Comparison of ENCODE assay signal across 8 mouse cellular contexts in the genomic region with DNA sequence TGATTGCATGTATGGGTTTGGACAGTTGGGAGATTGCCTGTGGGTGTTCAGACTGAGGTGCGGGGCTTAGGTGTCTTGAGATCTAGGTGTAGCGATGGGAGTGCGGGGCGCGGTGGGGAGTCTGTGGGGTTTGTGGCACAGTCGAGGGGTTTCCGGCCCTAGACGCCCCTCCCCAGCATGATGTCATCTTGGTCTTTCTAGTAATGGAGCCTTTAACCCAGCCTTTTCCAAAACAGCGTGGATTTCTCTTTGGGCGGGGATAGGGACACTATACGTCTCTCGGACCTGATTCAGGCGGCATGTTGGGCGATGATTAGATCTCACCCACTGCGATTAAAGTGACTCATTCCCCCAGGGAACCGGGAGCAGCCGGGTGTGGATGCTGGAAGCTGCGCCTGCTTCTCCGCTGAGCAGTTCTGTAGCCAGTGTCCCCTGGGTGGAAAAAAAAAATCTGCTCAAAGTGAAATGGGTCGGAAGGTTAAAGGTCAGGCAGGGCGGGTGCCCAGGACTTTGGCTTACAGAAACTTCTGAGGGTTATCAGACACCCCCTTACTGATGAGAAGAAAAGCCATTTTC. TPM values are rescaled to one million over a fixed set of nuclear protein-coding genes. Genes with fewer than 3 reads are reported as not detected.
DNase-seq lines count a peak whose midpoint lies in the region; ATAC-seq lines count a peak whose summit lies in the region.

No protein-coding gene starts in this region.

- peak overlapping the region; percentile 91 for H3K4me2 ChIP-seq in embryonic facial prominence, embryonic 15.5 days (replicated peaks)
- H3K4me2 ChIP-seq in heart, embryonic 11.5 days = peak overlapping the region; percentile 93
- peak overlapping the region; percentile 54 for H3K4me2 ChIP-seq in kidney, embryonic 14.5 days (replicated peaks; ENCODE audit: low read depth, low read length)
- H3K4me2 ChIP-seq in liver, embryonic 11.5 days = peak overlapping the region; percentile 96
- H3K4me2 ChIP-seq in neural tube, embryonic 13.5 days = peak overlapping the region; percentile 82

- H3K9ac ChIP-seq in embryonic facial prominence, embryonic 15.5 days = peak overlapping the region; percentile 98
- H3K9ac ChIP-seq in heart, embryonic 11.5 days (ENCODE audit: low read depth, low read length) = peak overlapping the region; percentile 95
- H3K9ac ChIP-seq in kidney, embryonic 14.5 days (ENCODE audit: low read depth, low read length) = peak overlapping the region; percentile 98
- H3K9ac ChIP-seq in liver, embryonic 11.5 days (ENCODE audit: low read depth, low read length) = peak overlapping the region; percentile 99
- H3K9ac ChIP-seq in neural tube, embryonic 13.5 days = peak overlapping the region; percentile 100

- under 1% methylated on average over 21 of the region's 21 CpGs for WGBS in embryonic facial prominence, embryonic 15.5 days
- WGBS in heart, embryonic 11.5 days (ENCODE audit: insufficient replicate concordance) = 2% methylated on average over 21 of the region's 21 CpGs
- 2% methylated on average over 21 of the region's 21 CpGs for WGBS in kidney, embryonic 14.5 days
- WGBS in liver, embryonic 11.5 days = 3% methylated on average over 21 of the region's 21 CpGs
- WGBS in neural tube, embryonic 13.5 days = 1% methylated on average over 21 of the region's 21 CpGs

- H3K27ac ChIP-seq in embryonic facial prominence, embryonic 15.5 days (replicated peaks) = peak overlapping the region; percentile 89
- peak overlapping the region; percentile 89 for H3K27ac ChIP-seq in heart, embryonic 11.5 days (ENCODE audit: low read depth, low read length)
- peak overlapping the region; percentile 89; the same call in 1 of the 2 replicates for H3K27ac ChIP-seq in kidney, embryonic 14.5 days (ENCODE audit: low read depth, low read length)
- peak overlapping the region; percentile 88; the same call in 1 of the 2 replicates for H3K27ac ChIP-seq in liver, embryonic 11.5 days (ENCODE audit: low read depth, low read length)
- H3K27ac ChIP-seq in neural tube, embryonic 13.5 days (replicated peaks) = peak overlapping the region; percentile 93

- peak; percentile 30; the same call in 1 of the 2 replicates for ATAC-seq in embryonic facial prominence, embryonic 15.5 days (ENCODE audit: insufficient number of reproducible peaks, low FRiP score, low TSS enrichment, low read depth)
- peak; percentile 3 for ATAC-seq in heart, embryonic 11.5 days (replicated peaks; ENCODE audit: insufficient number of reproducible peaks, low FRiP score, low TSS enrichment)
- peak; percentile 51 for ATAC-seq in kidney, embryonic 14.5 days (ENCODE audit: low FRiP score, low TSS enrichment)
- ATAC-seq in liver, embryonic 11.5 days (replicated peaks; ENCODE audit: low FRiP score) = no peak
- peak; percentile 41 for ATAC-seq in neural tube, embryonic 13.5 days (ENCODE audit: low read depth)

- H3K4me1 ChIP-seq in embryonic facial prominence, embryonic 15.5 days = peaks cover 29% of the 10 kb centered on the region
- peaks cover 17% of the 10 kb centered on the region for H3K4me1 ChIP-seq in heart, embryonic 11.5 days (ENCODE audit: control insufficient read depth, insufficient read depth, low read length)
- peaks cover 14% of the 10 kb centered on the region; the same call in 1 of the 2 replicates for H3K4me1 ChIP-seq in kidney, embryonic 14.5 days (ENCODE audit: control insufficient read depth, insufficient read depth, low read length)
- H3K4me1 ChIP-seq in liver, embryonic 11.5 days (replicated peaks; ENCODE audit: control insufficient read depth, insufficient read depth, low read length) = peaks cover 64% of the 10 kb centered on the region
- peaks cover 45% of the 10 kb centered on the region for H3K4me1 ChIP-seq in neural tube, embryonic 13.5 days (replicated peaks)

- H3K9me3 ChIP-seq in embryonic facial prominence, embryonic 15.5 days (replicated peaks) = no peaks in the 10 kb centered on the region
- H3K9me3 ChIP-seq in heart, embryonic 11.5 days (replicated peaks; ENCODE audit: control insufficient read depth, low read length) = no peaks in the 10 kb centered on the region
- no peaks in the 10 kb centered on the region for H3K9me3 ChIP-seq in kidney, embryonic 14.5 days (ENCODE audit: control insufficient read depth, low read length)
- no peaks in the 10 kb centered on the region for H3K9me3 ChIP-seq in liver, embryonic 11.5 days (ENCODE audit: control insufficient read depth, low read length)
- H3K9me3 ChIP-seq in neural tube, embryonic 13.5 days = no peaks in the 10 kb centered on the region

- H3K36me3 ChIP-seq in embryonic facial prominence, embryonic 15.5 days = no peaks in the 10 kb centered on the region
- no peaks in the 10 kb centered on the region for H3K36me3 ChIP-seq in heart, embryonic 11.5 days (ENCODE audit: control insufficient read depth, insufficient read depth, low read length)
- H3K36me3 ChIP-seq in kidney, embryonic 14.5 days (ENCODE audit: control insufficient read depth, insufficient read depth, low read length) = peaks cover 4% of the 10 kb centered on the region; the same call in 1 of the 2 replicates
- H3K36me3 ChIP-seq in liver, embryonic 11.5 days (ENCODE audit: control insufficient read depth, insufficient read depth, low read length) = no peaks in the 10 kb centered on the region; the same call in 1 of the 2 replicates
- H3K36me3 ChIP-seq in neural tube, embryonic 13.5 days = peaks cover 6% of the 10 kb centered on the region; the same call in 1 of the 2 replicates

- peak; percentile 68 for DNase-seq in CD4-positive, CD25-positive, alpha-beta regulatory T cell, adult 2 months (ENCODE audit: low read depth, low spot score)
- DNase-seq in adrenal gland, postnatal 25 days = peak; percentile 56
- DNase-seq in liver, embryonic 11.5 days (ENCODE audit: low spot score) = peak; percentile 70
- peak; percentile 40 to 45 for DNase-seq in thymus, postnatal 10 days (ENCODE audit: low spot score in 2 of 2)

- H3K4me3 ChIP-seq in embryonic facial prominence, embryonic 15.5 days (replicated peaks) = peak overlapping the region; percentile 98
- peak overlapping the region; percentile 100 for H3K4me3 ChIP-seq in heart, embryonic 11.5 days (ENCODE audit: low read depth, low read length)
- peak overlapping the region; percentile 99 for H3K4me3 ChIP-seq in kidney, embryonic 14.5 days (ENCODE audit: low read length)
- H3K4me3 ChIP-seq in liver, embryonic 11.5 days (ENCODE audit: low read depth, low read length) = peak overlapping the region; percentile 100
- peak overlapping the region; percentile 96 for H3K4me3 ChIP-seq in neural tube, embryonic 13.5 days

- no peaks in the 10 kb centered on the region for H3K27me3 ChIP-seq in embryonic facial prominence, embryonic 15.5 days
- no peaks in the 10 kb centered on the region for H3K27me3 ChIP-seq in heart, embryonic 11.5 days (ENCODE audit: control insufficient read depth, insufficient read depth, low read length)
- H3K27me3 ChIP-seq in kidney, embryonic 14.5 days (ENCODE audit: control insufficient read depth, insufficient read depth, low read length) = no peaks in the 10 kb centered on the region
- no peaks in the 10 kb centered on the region for H3K27me3 ChIP-seq in liver, embryonic 11.5 days (replicated peaks; ENCODE audit: control insufficient read depth, insufficient read depth, low read length)
- H3K27me3 ChIP-seq in neural tube, embryonic 13.5 days = no peaks in the 10 kb centered on the region

RNA-seq across cellular contexts. Expression of a gene that starts 1.0 kb away (rescaled TPM):
- total RNA-seq in adrenal gland, postnatal 25 days (2021) = 53.4 and 53.8 TPM in 2 replicates
- polyA plus RNA-seq in embryonic facial prominence, embryonic 15.5 days (2015; fragmentation: Nextera tagmentation; extraction: Ambion mirVana) = 77.0 and 81.9 TPM in 2 replicates
- polyA plus RNA-seq in heart, embryonic 11.5 days (2014; fragmentation: Nextera tagmentation; extraction: Ambion mirVana) = 53.0 and 66.8 TPM in 2 replicates
- 47.0 and 76.3 TPM in 2 replicates for polyA plus RNA-seq in kidney, embryonic 14.5 days (2014; fragmentation: Nextera tagmentation; extraction: Ambion mirVana)
- 94.4 and 102 TPM in 2 replicates for polyA plus RNA-seq in liver, embryonic 11.5 days (2014; fragmentation: Nextera tagmentation; extraction: Ambion mirVana)
- 109 and 117 TPM in 2 replicates for polyA plus RNA-seq in neural tube, embryonic 13.5 days (2015; fragmentation: Nextera tagmentation; extraction: Ambion mirVana)

RNA-seq across cellular contexts. Expression of a gene that starts 23.3 kb away (rescaled TPM):
- total RNA-seq in adrenal gland, postnatal 25 days (2021) = 50.5 and 57.8 TPM in 2 replicates
- 43.9 and 47.3 TPM in 2 replicates for polyA plus RNA-seq in embryonic facial prominence, embryonic 15.5 days (2015; fragmentation: Nextera tagmentation; extraction: Ambion mirVana)
- 35.0 and 46.7 TPM in 2 replicates for polyA plus RNA-seq in heart, embryonic 11.5 days (2014; fragmentation: Nextera tagmentation; extraction: Ambion mirVana)
- polyA plus RNA-seq in kidney, embryonic 14.5 days (2014; fragmentation: Nextera tagmentation; extraction: Ambion mirVana) = 28.9 and 38.8 TPM in 2 replicates
- 39.2 and 48.1 TPM in 2 replicates for polyA plus RNA-seq in liver, embryonic 11.5 days (2014; fragmentation: Nextera tagmentation; extraction: Ambion mirVana)
- polyA plus RNA-seq in neural tube, embryonic 13.5 days (2015; fragmentation: Nextera tagmentation; extraction: Ambion mirVana) = 36.9 and 38.6 TPM in 2 replicates
